Mouse (Mus musculus): ENCODE results near the gene 2410004P03Rik. TPM values are rescaled to one million over a fixed set of nuclear protein-coding genes. Genes with fewer than 3 reads are reported as not detected.
"Not testable (repeated sequence)": the region's sequence is repeated elsewhere in the genome, so short reads cannot be mapped to it uniquely, and the experiment has no call there.

Gene 2410004P03Rik
- polyA plus RNA-seq, 1 experiment from 2014 or later: 0.29 TPM

- Histone ChIP-seq H3K4me1 (ENCODE audit: insufficient read depth) (no peaks in the 10 kb centered on the region), H3K9ac (no peak overlapping the region), H3K27ac (ENCODE audit: low read depth) (no peak overlapping the region), H3K4me2 (no peak overlapping the region), H3K36me3 (ENCODE audit: insufficient read depth) (no peaks in the 10 kb centered on the region), H3K4me3 (ENCODE audit: low read depth, low read length) (no peak overlapping the region), H3K9me3 (ENCODE audit: low read depth, low read length) (no peaks in the 10 kb centered on the region), H3K27me3 (ENCODE audit: insufficient read depth, low read length) (no peaks in the 10 kb centered on the region)
- no peak for DNase-seq
- ATAC-seq (ENCODE audit: insufficient read depth): no peak
- 85% methylated on average over 4 of the region's 4 CpGs for WGBS
- TF ChIP-seq CTCF (IDR thresholded peaks at IDR 0.05; ENCODE audit: low read depth): no peak
These were observed 10.6 kb upstream of the 2410004P03Rik start for GRCm38 (mm10) chr12:17022145-17022544.

- H3K9me3 ChIP-seq (ENCODE audit: low read depth, low read length); H3K27ac ChIP-seq (ENCODE audit: low read depth); H3K36me3 ChIP-seq (ENCODE audit: insufficient read depth); H3K4me3 ChIP-seq (ENCODE audit: low read depth, low read length); DNase-seq; H3K4me1 ChIP-seq (ENCODE audit: insufficient read depth); H3K27me3 ChIP-seq (ENCODE audit: insufficient read depth, low read length); ATAC-seq (ENCODE audit: insufficient read depth); H3K4me2 ChIP-seq; H3K9ac ChIP-seq: not testable (repeated sequence)
- WGBS: 72% methylated on average over 4 of the region's 4 CpGs
These were observed 9.6 kb upstream of the 2410004P03Rik start for GRCm38 (mm10) chr12:17021125-17021524.

GRCm38 (mm10) chr12:17018468-17018867 is 6.9 kb upstream of the 2410004P03Rik start:
- Histone ChIP-seq H3K36me3 (ENCODE audit: insufficient read depth) (no peaks in the 10 kb centered on the region), H3K9ac (no peak overlapping the region), H3K27me3 (ENCODE audit: insufficient read depth, low read length) (no peaks in the 10 kb centered on the region), H3K4me2 (no peak overlapping the region), H3K9me3 (ENCODE audit: low read depth, low read length) (no peaks in the 10 kb centered on the region), H3K4me1 (ENCODE audit: insufficient read depth) (no peaks in the 10 kb centered on the region), H3K4me3 (ENCODE audit: low read depth, low read length) (no peak overlapping the region), H3K27ac (ENCODE audit: low read depth) (no peak overlapping the region)
- ATAC-seq (ENCODE audit: insufficient read depth): no peak
- TF ChIP-seq CTCF (IDR thresholded peaks at IDR 0.05; ENCODE audit: low read depth): peak; percentile 67
- peak; percentile 82 for DNase-seq
- 29% methylated on average over 4 of the region's 4 CpGs for WGBS

- DNase-seq (peak; percentile 46), ATAC-seq (ENCODE audit: insufficient read depth) (no peak)
- H3K36me3 ChIP-seq (ENCODE audit: insufficient read depth): no peaks in the 10 kb centered on the region
- peaks cover 4% of the 10 kb centered on the region; the same call in 1 of the 2 replicates for H3K4me1 ChIP-seq (ENCODE audit: insufficient read depth)
- H3K9ac ChIP-seq: no peak overlapping the region
- H3K4me3 ChIP-seq (ENCODE audit: low read depth, low read length): no peak overlapping the region
- no peak overlapping the region for H3K27ac ChIP-seq (ENCODE audit: low read depth)
- no peak overlapping the region for H3K4me2 ChIP-seq
- TF ChIP-seq CTCF (IDR thresholded peaks at IDR 0.05; ENCODE audit: low read depth): no peak
- H3K9me3 ChIP-seq (ENCODE audit: low read depth, low read length): no peaks in the 10 kb centered on the region
- 66% methylated on average over 2 of the region's 2 CpGs for WGBS
- H3K27me3 ChIP-seq (ENCODE audit: insufficient read depth, low read length): no peaks in the 10 kb centered on the region
These were observed 4.2 kb upstream of the 2410004P03Rik start for GRCm38 (mm10) chr12:17015711-17016110.

GRCm38 (mm10) chr12:17012067-17012899 is 756 bp upstream of the 2410004P03Rik start:
- 57% methylated on average over 2 of the region's 2 CpGs for WGBS
- Histone ChIP-seq H3K4me2 (no peak overlapping the region), H3K4me3 (ENCODE audit: low read depth, low read length) (no peak overlapping the region), H3K27me3 (ENCODE audit: insufficient read depth, low read length) (no peaks in the 10 kb centered on the region), H3K27ac (ENCODE audit: low read depth) (no peak overlapping the region), H3K4me1 (ENCODE audit: insufficient read depth) (peaks cover 4% of the 10 kb centered on the region; the same call in 1 of the 2 replicates), H3K9ac (no peak overlapping the region), H3K36me3 (ENCODE audit: insufficient read depth) (no peaks in the 10 kb centered on the region), H3K9me3 (ENCODE audit: low read depth, low read length) (no peaks in the 10 kb centered on the region)
- TF ChIP-seq CTCF (IDR thresholded peaks at IDR 0.05; ENCODE audit: low read depth): no peak
- ATAC-seq (ENCODE audit: insufficient read depth) (peak; percentile 50; the same call in 1 of the 2 replicates), DNase-seq (no peak)

- DNase-seq: no peak
These were observed 2.1 kb downstream of the 2410004P03Rik start for GRCm38 (mm10) chr12:17009466-17009865.

GRCm38 (mm10) chr12:17001211-17001610 is 10.3 kb downstream of the 2410004P03Rik start:
- H3K4me3 ChIP-seq (ENCODE audit: low read depth, low read length): no peak overlapping the region
- H3K36me3 ChIP-seq (ENCODE audit: insufficient read depth): no peaks in the 10 kb centered on the region
- 0 out of 2 replicates have a peak, but pooled peaks cover 6% of the 10 kb centered on the region for H3K4me1 ChIP-seq (ENCODE audit: insufficient read depth)
- no peak overlapping the region for H3K9ac ChIP-seq
- ATAC-seq (ENCODE audit: insufficient read depth) (no peak), DNase-seq (no peak)
- TF ChIP-seq CTCF (IDR thresholded peaks at IDR 0.05; ENCODE audit: low read depth): no peak
- 41% methylated on average over 4 of the region's 4 CpGs for WGBS
- H3K9me3 ChIP-seq (ENCODE audit: low read depth, low read length): no peaks in the 10 kb centered on the region
- no peak overlapping the region for H3K27ac ChIP-seq (ENCODE audit: low read depth)
- H3K27me3 ChIP-seq (ENCODE audit: insufficient read depth, low read length): peaks cover 12% of the 10 kb centered on the region
- H3K4me2 ChIP-seq: no peak overlapping the region

More at GRCm38 (mm10) chr12:17009466-17009865, 2.1 kb downstream of the 2410004P03Rik start:
- WGBS: 94% methylated on average over 6 of the region's 6 CpGs
- Histone ChIP-seq H3K4me2 (no peak overlapping the region), H3K4me3 (ENCODE audit: low read depth, low read length) (no peak overlapping the region), H3K27me3 (ENCODE audit: insufficient read depth, low read length) (no peaks in the 10 kb centered on the region), H3K4me1 (ENCODE audit: insufficient read depth) (peaks cover 4% of the 10 kb centered on the region; the same call in 1 of the 2 replicates), H3K27ac (ENCODE audit: low read depth) (no peak overlapping the region), H3K9ac (no peak overlapping the region), H3K9me3 (ENCODE audit: low read depth, low read length) (no peaks in the 10 kb centered on the region), H3K36me3 (ENCODE audit: insufficient read depth) (no peaks in the 10 kb centered on the region)
- ATAC-seq (ENCODE audit: insufficient read depth): no peak
- peak; percentile 21; the same call in 1 of the 2 replicates for TF ChIP-seq CTCF (IDR thresholded peaks at IDR 0.05; ENCODE audit: low read depth)
